Mouse (Mus musculus) cerebellum, adult 2 months (tissue): ENCODE data around the gene Bmper.

Source experiments
- CTCF ChIP-seq: fragments of 200-500 bp; IDR thresholded peaks from 2 replicates; pipeline ENCODE4 v1.5.1; 2011; ENCODE audit warnings: low read depth, mild to moderate bottlenecking, control low read depth, low read length, moderate library complexity, borderline replicate concordance; ENCODE audit not compliant: insufficient read depth
- POLR2A ChIP-seq: fragments of 200-500 bp; IDR thresholded peaks from 2 replicates; pipeline ENCODE4 v1.6.1; 2011; ENCODE audit warnings: low read length, control low read depth, borderline replicate concordance; ENCODE audit not compliant: insufficient read depth

DNA sequence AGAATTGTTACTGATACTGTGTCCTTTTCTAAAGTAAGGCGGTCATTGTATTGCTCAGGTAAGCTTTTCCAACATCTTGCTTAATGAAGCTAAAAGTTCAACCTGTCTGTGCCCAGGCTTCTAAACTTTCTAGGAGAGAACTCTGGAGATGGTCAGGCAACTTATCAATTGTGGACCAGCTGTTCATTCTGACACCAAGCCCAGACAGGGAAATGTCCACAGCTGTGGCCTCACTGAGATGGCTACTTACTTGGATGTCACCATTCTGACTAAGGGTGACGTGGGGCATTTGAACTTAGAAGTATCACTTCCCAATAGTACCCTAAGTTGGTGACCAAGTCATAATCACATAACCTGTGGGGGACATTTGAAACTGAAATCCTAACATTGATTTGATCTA, 129.5 kb downstream of the Bmper start:
- TF ChIP-seq CTCF (no peak), POLR2A (no peak)
